Mouse (Mus musculus) limb, embryonic 12.5 days (tissue): Measurements from ENCODE around the gene Rnf151. TPM values are rescaled to one million over a fixed set of nuclear protein-coding genes. Genes with fewer than 3 reads are reported as not detected.

ENCODE experiments used
- ATAC-seq: fragments of 200-750 bp; cut with Nextera tagmentation; 2 replicates; pipeline ENCODE4 v1.8.0; 2017; ENCODE audit warnings: low read depth, moderate TSS enrichment; ENCODE audit not compliant: insufficient number of reproducible peaks, insufficient read depth, low FRiP score, low TSS enrichment
- H3K27ac ChIP-seq: fragments of 300-500 bp; sonication (generic); 2 replicates; pipeline ENCODE4 v1.5.1; 2016; ENCODE audit warnings: mild to moderate bottlenecking, moderate library complexity
- H3K27me3 ChIP-seq: fragments of 300-500 bp; sonication (generic); 2 replicates; pipeline ENCODE4 v1.6.1; 2016; ENCODE audit warnings: mild to moderate bottlenecking, moderate library complexity
- H3K36me3 ChIP-seq: fragments of 300-500 bp; sonication (generic); 2 replicates; pipeline ENCODE4 v1.6.1; 2016; ENCODE audit warnings: mild to moderate bottlenecking, moderate library complexity
- H3K4me1 ChIP-seq: fragments of 300-500 bp; sonication (generic); replicated peaks from 2 replicates; pipeline ENCODE4 v1.6.1; 2016
- H3K4me2 ChIP-seq: fragments of 300-500 bp; sonication (generic); 2 replicates; pipeline ENCODE4 v1.6.1; 2016; ENCODE audit warnings: mild to moderate bottlenecking, moderate library complexity
- H3K4me3 ChIP-seq: fragments of 300-500 bp; sonication (generic); replicated peaks from 2 replicates; pipeline ENCODE4 v1.5.1; 2016; ENCODE audit warnings: mild to moderate bottlenecking
- H3K9ac ChIP-seq: fragments of 300-500 bp; sonication (generic); replicated peaks from 2 replicates; pipeline ENCODE4 v1.6.1; 2016; ENCODE audit warnings: mild to moderate bottlenecking, moderate library complexity
- H3K9me3 ChIP-seq: fragments of 300-500 bp; sonication (generic); 2 replicates; pipeline ENCODE4 v1.6.1; 2016; ENCODE audit warnings: mild to moderate bottlenecking, moderate library complexity
- WGBS: fragments of 180-500 bp; shearing (Covaris S2); methylation state at CpG from one replicate; pipeline ENCODE4 v1.1.7; 2016; 5-methylcytosine and 5-hydroxymethylcytosine counted together
- polyA plus RNA-seq: library from polyadenylated mRNA; unstranded; fragments of >200 nt; fragmentation: Nextera tagmentation; extraction: Ambion mirVana; gene quantifications from 2 replicates; pipeline ENCODE4 v1.2.1, GENCODE M21; 2016

The Rnf151 gene
- polyA plus RNA-seq: 0.29 and 0.41 TPM in 2 replicates

DNA sequence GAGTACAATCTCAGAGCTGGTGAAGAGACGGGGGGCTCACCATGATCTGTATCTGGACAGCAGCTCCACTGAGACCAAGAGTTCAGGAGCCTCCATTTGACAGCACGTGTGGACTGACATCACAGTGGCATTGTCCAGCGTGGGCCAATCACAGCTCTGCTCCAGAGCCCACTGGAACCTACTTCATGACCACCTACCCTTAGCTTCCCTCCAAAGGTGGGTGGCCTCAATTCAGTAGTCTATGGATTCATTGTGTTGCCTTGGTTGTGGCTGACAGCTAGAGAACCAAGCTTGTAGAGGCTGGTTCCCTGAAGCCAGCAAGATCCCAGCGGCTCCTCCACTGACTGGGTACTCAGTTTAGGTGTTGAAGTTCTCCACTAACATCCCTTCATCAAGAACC is at the start of gene Rnf151, which contains the start of gene Rps2:
Rnf151 (minus strand) TSS at position 121 of the 400 bp plus-strand sequence.
Rps2 (plus strand) TSS at position 174 of the 400 bp plus-strand sequence.
- Histone ChIP-seq H3K27ac (no peak within 1 kb of the TSS), H3K4me1 (peaks cover 25% of the 10 kb centered on the region), H3K27me3 (no peaks in the 10 kb centered on the region), H3K9ac (peak within 1 kb of the TSS; percentile 90), H3K4me3 (peak within 1 kb of the TSS; percentile 81), H3K4me2 (peak within 1 kb of the TSS; percentile 70), H3K36me3 (peaks cover 53% of the 10 kb centered on the region), H3K9me3 (no peaks in the 10 kb centered on the region)
- no peak for ATAC-seq
- 86% methylated on average over 4 of the region's 4 CpGs for WGBS

DNA sequence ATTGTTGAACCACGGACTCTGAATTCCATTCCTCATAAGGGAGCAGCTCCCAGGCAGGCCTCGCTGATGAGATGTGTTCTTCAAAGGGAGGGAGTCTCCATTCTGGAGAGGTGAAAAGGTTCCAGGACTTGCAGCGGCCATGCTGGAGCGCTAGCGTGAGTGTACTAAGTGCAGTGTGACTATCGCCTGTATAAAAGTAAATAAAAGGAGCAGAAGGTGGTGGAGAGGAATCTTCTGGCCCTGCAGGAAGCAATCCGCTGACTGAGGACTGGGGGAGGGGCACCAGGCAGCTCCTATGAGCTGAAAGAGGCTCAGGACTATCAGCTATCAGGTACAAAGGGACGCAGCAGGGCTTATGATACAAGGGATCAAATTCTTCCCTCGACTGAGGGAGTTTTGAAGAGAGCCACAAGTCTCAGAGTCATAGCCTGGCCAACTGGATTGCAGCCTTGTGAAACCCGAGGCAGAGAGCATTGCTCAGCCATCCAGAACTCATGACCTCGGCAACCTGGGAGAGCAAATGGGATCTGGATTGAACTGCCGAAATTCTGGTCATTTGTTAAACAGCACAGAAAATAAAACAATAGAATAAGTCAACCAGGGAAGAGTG is 48.5 kb upstream of the Rnf151 start:
- no peak for ATAC-seq
- no peak overlapping the region for H3K4me3 ChIP-seq
- no peaks in the 10 kb centered on the region; the same call in 1 of the 2 replicates for H3K27me3 ChIP-seq
- no peak overlapping the region for H3K27ac ChIP-seq
- 31% methylated on average over 12 of the region's 12 CpGs for WGBS
- H3K36me3 ChIP-seq: no peaks in the 10 kb centered on the region
- H3K9ac ChIP-seq: no peak overlapping the region; the same call in 1 of the 2 replicates
- H3K4me1 ChIP-seq: peaks cover 29% of the 10 kb centered on the region
- no peak overlapping the region for H3K4me2 ChIP-seq
- H3K9me3 ChIP-seq: no peaks in the 10 kb centered on the region

DNA sequence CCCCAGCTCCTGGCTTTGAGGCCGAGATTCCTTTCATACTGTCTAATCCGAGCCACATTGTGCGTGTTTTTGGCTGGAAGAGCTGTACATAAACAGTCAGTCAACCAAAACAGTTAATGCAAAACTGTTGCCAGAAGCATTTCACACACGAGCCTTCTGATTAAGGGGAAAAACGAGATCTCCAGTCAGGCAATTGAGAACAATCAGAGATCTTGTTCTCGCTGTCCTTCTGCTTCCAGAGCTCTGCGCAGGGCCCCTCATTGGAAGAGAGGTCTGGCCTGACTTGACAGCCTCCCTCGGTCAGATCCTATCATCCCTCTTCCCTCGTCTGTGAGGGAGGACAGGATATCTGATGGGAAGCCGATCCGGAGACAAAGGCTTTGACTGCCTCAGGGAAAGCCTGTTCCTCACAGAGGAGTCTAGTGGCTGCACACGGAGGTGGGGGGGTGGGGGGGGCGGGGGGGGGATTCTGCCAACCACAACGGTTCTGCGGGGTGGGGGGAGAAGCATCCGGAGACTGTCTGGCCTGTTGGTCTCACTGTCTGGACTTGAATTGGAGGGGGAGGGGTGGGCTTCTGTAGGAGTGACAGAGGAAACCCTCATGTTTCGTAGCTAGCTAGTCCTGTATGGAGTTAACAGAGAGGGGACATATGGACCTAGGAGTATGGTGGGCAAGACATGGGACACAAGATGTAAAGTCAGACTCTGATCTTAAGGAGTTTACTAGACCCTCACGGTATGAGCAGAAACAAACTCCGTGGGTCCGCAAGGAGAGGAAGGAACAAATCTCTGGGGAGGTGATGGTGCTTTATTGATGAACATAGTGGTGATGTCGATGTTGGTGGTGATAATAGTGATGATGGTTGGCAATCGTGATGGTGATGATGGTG is 47.4 kb upstream of the Rnf151 start:
- Histone ChIP-seq H3K27me3 (no peaks in the 10 kb centered on the region; the same call in 1 of the 2 replicates), H3K4me2 (peak overlapping the region; percentile 17), H3K4me3 (no peak overlapping the region), H3K4me1 (peaks cover 35% of the 10 kb centered on the region), H3K9ac (no peak overlapping the region), H3K9me3 (no peaks in the 10 kb centered on the region), H3K27ac (no peak overlapping the region), H3K36me3 (no peaks in the 10 kb centered on the region)
- 50% methylated on average over 21 of the region's 22 CpGs for WGBS
- 0 out of 2 replicates have a peak, but pooled peaks have one; percentile 33 for ATAC-seq

DNA sequence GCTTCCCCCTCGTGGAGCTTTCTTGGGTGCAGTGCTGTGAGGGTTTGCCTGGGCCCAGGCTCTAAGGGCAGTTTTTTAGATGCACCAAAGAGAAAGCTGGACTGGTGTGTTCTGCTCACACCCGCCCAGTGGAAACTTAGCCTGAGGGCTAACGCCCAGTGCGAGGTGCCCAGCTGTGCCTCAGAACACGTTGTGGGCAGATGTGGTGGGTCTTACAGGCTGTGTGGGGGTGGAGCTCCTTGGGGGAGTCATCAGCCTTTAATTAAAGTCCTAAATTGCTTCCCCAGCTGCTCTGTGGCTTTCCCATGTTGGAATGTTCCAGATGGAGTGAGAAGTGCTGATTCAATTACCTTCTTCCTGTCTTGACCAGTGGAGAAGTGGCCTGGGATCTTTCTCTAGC is 43.3 kb upstream of the Rnf151 start:
- Histone ChIP-seq H3K9ac (no peak overlapping the region), H3K27ac (peak overlapping the region; percentile 51), H3K4me3 (no peak overlapping the region), H3K4me1 (peaks cover 20% of the 10 kb centered on the region), H3K36me3 (no peaks in the 10 kb centered on the region), H3K27me3 (peaks cover 4% of the 10 kb centered on the region; the same call in 1 of the 2 replicates), H3K9me3 (no peaks in the 10 kb centered on the region), H3K4me2 (no peak overlapping the region)
- 11% methylated on average over 5 of the region's 5 CpGs for WGBS
- peak; percentile 58 for ATAC-seq

DNA sequence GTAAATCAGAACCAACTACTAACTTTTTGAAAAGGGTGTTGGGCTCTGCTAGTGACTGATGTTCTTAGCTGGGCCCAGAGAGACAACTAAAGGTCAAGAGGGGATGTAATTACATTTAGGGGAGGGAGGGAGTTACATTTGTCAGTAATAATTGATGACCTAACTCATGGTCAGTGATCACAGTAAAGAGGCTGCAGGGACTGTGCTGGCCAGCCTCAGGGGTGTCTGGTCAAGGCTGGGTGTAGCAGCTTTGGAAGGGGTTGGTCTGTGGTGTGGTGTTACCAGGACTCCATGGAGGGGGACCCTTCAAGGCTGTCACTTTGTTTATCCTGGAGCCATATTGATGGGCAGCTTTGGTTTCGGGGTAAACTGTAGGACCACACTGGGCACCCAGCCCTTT is 39.5 kb upstream of the Rnf151 start:
- peaks cover 31% of the 10 kb centered on the region for H3K4me1 ChIP-seq
- H3K4me2 ChIP-seq: no peak overlapping the region
- peaks cover 39% of the 10 kb centered on the region for H3K27me3 ChIP-seq
- H3K9ac ChIP-seq: no peak overlapping the region
- H3K36me3 ChIP-seq: no peaks in the 10 kb centered on the region
- no peaks in the 10 kb centered on the region for H3K9me3 ChIP-seq
- WGBS: 75% methylated on average over 1 of the region's 1 CpGs
- H3K4me3 ChIP-seq: no peak overlapping the region
- no peak overlapping the region for H3K27ac ChIP-seq
- ATAC-seq: no peak

DNA sequence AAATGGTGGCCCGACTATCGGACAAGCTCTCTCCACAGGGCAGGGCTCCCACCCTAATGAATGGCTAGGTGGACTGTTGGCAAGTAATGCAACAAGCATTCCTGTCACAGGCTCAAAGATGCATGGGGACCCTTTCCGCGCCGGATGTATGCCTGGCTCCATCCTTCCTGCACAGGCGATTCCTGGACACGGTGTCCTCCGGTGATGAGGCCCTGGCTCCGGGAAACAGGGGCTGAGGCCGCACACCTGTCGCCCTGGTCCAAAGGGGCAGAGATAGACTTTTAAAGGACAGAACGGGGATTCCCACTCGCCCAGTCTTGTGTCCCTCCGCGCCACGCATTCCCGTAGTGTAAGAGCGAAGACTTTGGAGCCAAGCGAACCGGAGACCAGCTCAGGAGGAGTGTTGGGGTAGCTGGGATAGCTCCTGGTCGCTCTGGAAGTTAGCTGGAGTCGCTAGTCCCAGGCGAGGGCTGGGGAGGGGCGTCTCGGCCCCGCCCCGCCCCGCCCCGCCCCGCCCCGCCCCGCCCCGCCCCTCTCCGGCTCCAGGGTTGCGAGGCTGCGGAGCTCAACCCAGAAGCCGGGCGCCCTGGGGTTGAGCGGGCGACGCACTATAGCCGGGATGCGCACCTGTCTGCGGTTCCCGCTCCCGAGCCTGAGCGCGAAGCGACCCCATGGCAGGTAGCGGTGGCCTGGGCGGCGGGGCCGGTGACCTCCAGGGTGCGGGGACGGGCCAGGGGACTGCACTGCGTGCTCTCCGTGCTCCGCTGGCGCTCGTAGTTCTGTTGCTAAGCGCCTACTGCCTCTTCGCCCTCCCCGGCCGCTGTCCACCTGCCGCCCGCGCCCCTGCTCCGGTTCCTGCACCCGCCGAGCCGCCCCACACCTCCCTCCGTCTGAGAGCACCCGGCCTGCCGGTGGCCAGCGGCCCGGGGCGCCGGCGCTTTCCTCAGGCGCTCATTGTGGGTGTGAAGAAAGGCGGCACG is 34.8 kb upstream of the Rnf151 start, which contains the start of gene Hs3st6:
Hs3st6 (plus strand) TSS at position 574 of the 980 bp plus-strand sequence.
- H3K27ac ChIP-seq: no peak within 1 kb of the TSS

DNA sequence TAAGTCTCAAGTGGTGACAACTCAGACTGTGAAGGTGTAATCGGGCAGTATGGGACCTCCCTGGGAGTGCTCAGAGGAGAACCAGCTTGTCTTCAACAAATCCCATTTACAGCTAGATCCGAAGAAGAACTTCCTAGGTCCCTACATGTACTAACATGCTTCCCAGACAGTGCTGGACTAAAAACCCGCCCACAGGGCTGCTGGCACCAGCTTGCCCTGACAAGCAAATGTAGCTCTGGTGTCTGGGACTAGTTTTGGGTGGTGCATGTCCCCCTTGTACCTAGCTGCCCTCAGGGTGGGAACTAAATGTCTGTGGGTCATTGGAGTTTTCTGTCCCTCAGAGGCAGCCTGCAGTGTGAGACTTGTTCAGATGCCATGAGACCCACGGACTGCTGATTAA is 33.7 kb upstream of the Rnf151 start:
- WGBS: 15% methylated on average over 4 of the region's 4 CpGs
- H3K9ac ChIP-seq: no peak overlapping the region; the same call in 1 of the 2 replicates
- H3K9me3 ChIP-seq: no peaks in the 10 kb centered on the region
- H3K27me3 ChIP-seq: peaks cover 67% of the 10 kb centered on the region
- peaks cover 31% of the 10 kb centered on the region for H3K4me1 ChIP-seq
- peak overlapping the region; percentile 98; the same call in 1 of the 2 replicates for H3K4me2 ChIP-seq
- ATAC-seq: no peak
- H3K4me3 ChIP-seq: no peak overlapping the region
- H3K36me3 ChIP-seq: no peaks in the 10 kb centered on the region
- no peak overlapping the region for H3K27ac ChIP-seq

More for the DNA sequence above, 34.8 kb upstream of the Rnf151 start, which contains the start of gene Hs3st6:
- WGBS: under 1% methylated on average over 73 of the region's 82 CpGs
- Histone ChIP-seq H3K4me2 (peak within 1 kb of the TSS; percentile 98), H3K4me3 (peak within 1 kb of the TSS; percentile 57), H3K4me1 (peaks cover 20% of the 10 kb centered on the region), H3K9me3 (no peaks in the 10 kb centered on the region), H3K27me3 (peaks cover 67% of the 10 kb centered on the region), H3K9ac (peak within 1 kb of the TSS; percentile 50), H3K36me3 (no peaks in the 10 kb centered on the region)
- peak; percentile 73 for ATAC-seq

DNA sequence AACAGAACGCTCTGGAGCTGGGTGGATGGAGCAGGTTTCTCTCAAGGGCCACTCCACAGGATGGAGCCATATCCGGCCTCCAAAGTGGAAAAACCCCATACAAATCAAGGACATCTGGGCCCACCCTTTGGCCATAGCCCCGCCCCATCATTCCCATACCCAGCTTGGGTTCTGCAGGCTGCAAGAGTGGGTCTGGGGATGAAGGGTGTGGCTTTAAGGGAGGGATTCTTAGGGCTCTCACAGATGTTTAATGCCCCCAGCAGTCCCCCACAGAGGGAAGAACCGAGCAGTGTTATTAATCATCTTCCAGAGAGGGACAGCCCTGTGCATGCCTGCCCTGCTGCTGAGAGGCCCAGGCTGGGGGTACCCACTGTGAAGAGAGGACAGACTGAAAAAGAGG is 29.1 kb upstream of the Rnf151 start:
- Histone ChIP-seq H3K4me1 (peaks cover 11% of the 10 kb centered on the region; the same call in 1 of the 2 replicates), H3K36me3 (peaks cover 8% of the 10 kb centered on the region; the same call in 1 of the 2 replicates), H3K9ac (no peak overlapping the region), H3K4me3 (no peak overlapping the region), H3K4me2 (no peak overlapping the region), H3K27ac (0 out of 2 replicates have a peak overlapping the region, but pooled peaks have one; percentile 12), H3K27me3 (peaks cover 27% of the 10 kb centered on the region), H3K9me3 (no peaks in the 10 kb centered on the region)
- 28% methylated on average over 4 of the region's 4 CpGs for WGBS
- ATAC-seq: no peak

DNA sequence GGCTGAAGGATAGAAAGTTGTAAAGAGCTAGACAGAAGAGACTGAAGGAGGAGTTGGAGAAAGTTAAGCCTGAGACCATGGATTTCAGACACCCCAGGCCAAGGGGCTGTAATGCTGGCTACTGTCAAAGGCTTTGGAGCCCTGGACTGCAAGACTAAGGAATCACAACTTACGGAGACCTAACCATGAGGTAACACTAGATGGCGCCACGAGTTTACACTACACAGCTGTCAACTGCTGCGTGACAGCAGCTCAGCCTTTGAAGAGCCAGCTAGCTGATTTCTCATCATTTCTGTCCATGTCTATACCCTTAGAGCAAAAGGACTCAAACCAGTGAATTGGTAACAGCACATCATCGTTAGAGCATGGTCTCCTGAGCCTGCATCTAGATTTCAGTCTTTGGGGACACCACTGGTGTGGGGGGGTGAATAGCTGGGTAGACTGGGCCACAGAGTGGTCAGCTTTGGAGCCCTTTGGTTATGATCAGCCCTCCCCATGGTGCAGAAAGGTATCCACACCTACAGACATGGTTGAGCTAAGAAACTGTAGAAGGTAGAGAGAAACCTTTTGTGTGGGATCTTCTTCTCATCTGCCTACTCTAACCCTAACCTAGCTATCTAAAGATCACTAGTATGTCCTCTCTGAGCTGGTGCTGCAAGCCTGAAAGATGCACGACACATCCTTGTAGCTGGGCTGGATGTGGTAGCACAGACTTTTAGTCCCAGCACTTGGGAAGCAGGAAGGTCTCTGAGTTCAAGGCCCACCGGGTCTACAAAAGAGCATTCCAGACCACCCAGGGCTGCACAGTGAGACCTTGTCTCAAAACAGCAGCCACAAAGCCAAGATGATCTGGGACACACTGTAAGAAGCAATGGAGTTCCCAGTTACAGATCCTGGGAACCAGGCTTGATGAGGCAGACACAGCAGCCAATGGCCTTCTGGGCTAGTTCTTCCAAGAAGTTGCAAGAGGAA is 27.9 kb upstream of the Rnf151 start:
- H3K4me2 ChIP-seq: no peak overlapping the region
- peaks cover 16% of the 10 kb centered on the region for H3K27me3 ChIP-seq
- ATAC-seq: peak; percentile 69; the same call in 1 of the 2 replicates
- H3K4me3 ChIP-seq: no peak overlapping the region
- H3K27ac ChIP-seq: no peak overlapping the region
- peaks cover 11% of the 10 kb centered on the region; the same call in 1 of the 2 replicates for H3K4me1 ChIP-seq
- H3K9ac ChIP-seq: no peak overlapping the region
- H3K9me3 ChIP-seq: no peaks in the 10 kb centered on the region
- H3K36me3 ChIP-seq: peaks cover 18% of the 10 kb centered on the region; the same call in 1 of the 2 replicates
- WGBS: 22% methylated on average over 7 of the region's 7 CpGs
